Mouse (Mus musculus) megakaryocyte, embryonic 14.5 days (primary cell): ENCODE results near the gene Stx1a. TPM values are rescaled to one million over a fixed set of nuclear protein-coding genes. Genes with fewer than 3 reads are reported as not detected.
A peak's percentile ranks its signal among the peaks of the same experiment; 100 is the strongest.

ENCODE experiments used
- H3K27me3 ChIP-seq: replicated peaks from 2 replicates; pipeline ENCODE3; 2012; ENCODE audit warnings: inconsistent platforms
- H3K36me3 ChIP-seq: replicated peaks from 2 replicates; pipeline ENCODE3; 2012; ENCODE audit warnings: low read length, inconsistent platforms, mixed read lengths
- H3K4me1 ChIP-seq: 2 replicates; pipeline ENCODE4 v1.6.1; 2012; ENCODE audit warnings: inconsistent platforms
- H3K4me3 ChIP-seq: replicated peaks from 2 replicates; pipeline ENCODE3; 2012; ENCODE audit warnings: moderate library complexity, mild to moderate bottlenecking, inconsistent platforms
- H3K9me3 ChIP-seq: 2 replicates; pipeline ENCODE4 v1.6.1; 2012; ENCODE audit warnings: inconsistent platforms
- FLI1 ChIP-seq: IDR thresholded peaks from 2 replicates; pipeline ENCODE4 v1.6.1; 2012; ENCODE audit warnings: low read length, inconsistent platforms, mixed read lengths
- GATA1 ChIP-seq: IDR thresholded peaks from 3 replicates; pipeline ENCODE4 v1.6.1; 2012; ENCODE audit warnings: mixed read lengths, low read length, inconsistent platforms, borderline replicate concordance
- polyA plus RNA-seq: library from polyadenylated mRNA; stranded (reverse); fragments of >175 nt; gene quantifications from 2 replicates; pipeline ENCODE4 v1.2.3, GENCODE M21; 2012; ENCODE audit warnings: low replicate concordance; ENCODE audit not compliant: insufficient read depth

Stx1a gene
- polyA plus RNA-seq, 1 experiment: 1.6 TPM

DNA sequence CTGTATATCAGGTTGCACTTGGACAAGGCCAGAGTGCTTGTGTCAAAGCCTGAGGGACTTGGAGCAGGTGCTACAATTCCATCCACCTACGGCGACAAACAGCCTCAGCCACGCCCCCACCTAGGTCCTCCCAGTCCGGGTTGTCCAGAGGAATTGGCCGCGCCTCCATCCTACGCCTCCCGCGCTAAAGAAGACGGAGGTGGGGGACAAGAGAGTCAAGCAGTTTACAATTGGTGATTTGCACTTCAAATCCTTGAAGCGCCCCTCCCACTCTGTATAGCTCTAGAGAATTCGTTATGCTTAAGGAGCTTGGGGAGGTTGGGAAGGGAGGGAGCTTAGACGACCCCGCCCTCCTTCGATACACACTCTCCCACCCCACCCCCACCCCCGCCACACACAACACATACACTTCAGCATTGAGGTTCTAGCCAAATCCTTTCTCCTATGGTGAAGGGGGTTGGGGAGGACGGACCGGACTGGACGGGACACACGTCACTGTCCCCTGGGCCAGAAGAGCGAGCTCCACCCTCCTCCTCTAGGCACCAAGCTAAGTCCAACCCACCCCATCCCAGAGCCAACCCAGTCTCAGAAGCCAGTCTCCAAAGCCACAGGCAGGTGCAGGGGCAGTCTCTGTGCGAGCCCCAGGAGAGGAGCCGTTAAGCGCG is 37.5 kb upstream of the Stx1a start, which contains the start of gene Cldn3:
Gene Cldn3, plus strand, starts transcription at position 582 of the 665 bp plus-strand sequence.
- H3K4me1 ChIP-seq: peaks cover 67% of the 10 kb centered on the region
- peaks cover 5% of the 10 kb centered on the region; the same call in 1 of the 2 replicates for H3K9me3 ChIP-seq
- H3K36me3 ChIP-seq: no peaks in the 10 kb centered on the region
- peaks cover 69% of the 10 kb centered on the region for H3K27me3 ChIP-seq
- no peak for TF ChIP-seq GATA1
- no peak for TF ChIP-seq FLI1
- H3K4me3 ChIP-seq: peak within 1 kb of the TSS; percentile 84

DNA sequence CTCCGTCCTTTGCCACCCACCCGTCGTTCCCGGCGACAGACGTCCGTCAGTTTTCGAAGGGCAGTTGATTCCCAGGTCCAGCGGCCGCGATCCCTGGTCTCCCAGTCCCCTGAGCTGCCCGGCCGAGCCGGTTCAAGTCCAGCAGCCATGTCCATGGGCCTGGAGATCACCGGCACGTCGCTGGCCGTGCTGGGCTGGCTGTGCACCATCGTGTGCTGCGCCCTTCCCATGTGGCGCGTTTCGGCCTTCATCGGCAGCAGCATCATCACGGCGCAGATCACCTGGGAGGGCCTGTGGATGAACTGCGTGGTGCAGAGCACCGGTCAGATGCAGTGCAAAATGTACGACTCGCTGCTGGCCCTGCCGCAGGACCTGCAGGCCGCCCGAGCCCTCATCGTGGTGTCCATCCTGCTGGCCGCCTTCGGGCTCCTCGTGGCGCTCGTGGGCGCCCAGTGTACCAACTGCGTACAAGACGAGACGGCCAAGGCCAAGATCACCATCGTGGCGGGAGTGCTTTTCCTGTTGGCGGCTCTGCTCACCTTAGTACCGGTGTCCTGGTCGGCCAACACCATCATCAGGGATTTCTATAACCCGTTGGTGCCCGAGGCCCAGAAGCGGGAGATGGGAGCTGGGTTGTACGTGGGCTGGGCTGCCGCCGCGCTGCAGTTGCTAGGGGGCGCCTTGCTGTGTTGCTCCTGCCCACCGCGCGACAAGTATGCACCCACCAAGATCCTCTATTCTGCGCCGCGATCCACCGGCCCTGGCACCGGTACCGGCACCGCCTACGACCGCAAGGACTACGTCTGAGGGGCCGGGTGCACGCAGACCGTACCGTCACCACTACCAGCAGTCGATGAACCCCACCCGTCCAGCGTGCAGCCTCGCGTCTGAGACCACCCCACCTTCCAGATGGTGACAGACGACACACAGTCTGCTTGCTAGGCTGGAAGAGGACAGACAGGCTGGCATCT is 36.7 kb upstream of the Stx1a start:
- peaks cover 71% of the 10 kb centered on the region for H3K27me3 ChIP-seq
- TF ChIP-seq GATA1 (no peak), FLI1 (no peak)
- peak overlapping the region; percentile 84 for H3K4me3 ChIP-seq

GRCm38 (mm10) chr5:134989166-134989565 is 34.1 kb upstream of the Stx1a start:
- peaks cover 71% of the 10 kb centered on the region for H3K27me3 ChIP-seq
- H3K4me3 ChIP-seq: peak overlapping the region; percentile 46
- no peak for TF ChIP-seq FLI1
- TF ChIP-seq GATA1: no peak
- H3K4me1 ChIP-seq: peaks cover 62% of the 10 kb centered on the region
- H3K9me3 ChIP-seq: peaks cover 5% of the 10 kb centered on the region; the same call in 1 of the 2 replicates
- no peaks in the 10 kb centered on the region for H3K36me3 ChIP-seq

More for the DNA sequence above, 36.7 kb upstream of the Stx1a start:
- Histone ChIP-seq H3K36me3 (no peaks in the 10 kb centered on the region), H3K9me3 (peaks cover 5% of the 10 kb centered on the region; the same call in 1 of the 2 replicates), H3K4me1 (peaks cover 64% of the 10 kb centered on the region)

DNA sequence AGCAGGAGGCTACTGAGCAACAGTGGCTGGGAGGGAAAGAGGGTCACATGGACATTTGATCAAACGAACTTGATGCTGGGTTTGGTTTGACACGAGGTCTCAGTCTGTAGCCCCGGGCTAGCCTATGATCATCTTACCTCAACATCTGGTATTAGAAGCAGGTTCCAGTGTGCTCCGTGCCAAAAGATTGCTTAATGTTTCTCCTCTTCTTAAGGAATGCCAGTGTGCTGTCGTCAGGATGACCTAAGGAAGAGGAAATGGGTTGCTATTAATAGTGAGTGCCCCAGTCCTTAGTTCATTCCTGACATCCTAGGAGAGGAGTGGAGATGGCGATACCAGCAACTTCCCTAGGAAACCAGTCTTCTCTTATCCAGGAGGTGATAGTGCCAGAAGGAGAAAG is 33.5 kb upstream of the Stx1a start:
- TF ChIP-seq GATA1 (no peak), FLI1 (no peak)
- Histone ChIP-seq H3K4me3 (peak overlapping the region; percentile 4), H3K27me3 (peaks cover 66% of the 10 kb centered on the region), H3K4me1 (peaks cover 59% of the 10 kb centered on the region), H3K36me3 (no peaks in the 10 kb centered on the region), H3K9me3 (peaks cover 5% of the 10 kb centered on the region; the same call in 1 of the 2 replicates)

GRCm38 (mm10) chr5:134992566-134992965 is 30.7 kb upstream of the Stx1a start:
- peaks cover 43% of the 10 kb centered on the region for H3K27me3 ChIP-seq
- no peak for TF ChIP-seq FLI1
- no peak for TF ChIP-seq GATA1
- H3K36me3 ChIP-seq: no peaks in the 10 kb centered on the region
- H3K9me3 ChIP-seq: no peaks in the 10 kb centered on the region; the same call in 1 of the 2 replicates
- no peak overlapping the region for H3K4me3 ChIP-seq
- H3K4me1 ChIP-seq: peaks cover 31% of the 10 kb centered on the region

GRCm38 (mm10) chr5:134998359-134998758 is 24.9 kb upstream of the Stx1a start:
- H3K27me3 ChIP-seq: peaks cover 32% of the 10 kb centered on the region
- no peaks in the 10 kb centered on the region for H3K36me3 ChIP-seq
- no peak overlapping the region for H3K4me3 ChIP-seq
- TF ChIP-seq GATA1 (no peak), FLI1 (no peak)
- H3K9me3 ChIP-seq: no peaks in the 10 kb centered on the region; the same call in 1 of the 2 replicates
- peaks cover 10% of the 10 kb centered on the region; the same call in 1 of the 2 replicates for H3K4me1 ChIP-seq

- H3K4me1 ChIP-seq: peaks cover 10% of the 10 kb centered on the region; the same call in 1 of the 2 replicates
- H3K4me3 ChIP-seq: no peak overlapping the region
- H3K27me3 ChIP-seq: peaks cover 33% of the 10 kb centered on the region
- no peaks in the 10 kb centered on the region for H3K36me3 ChIP-seq
- no peak for TF ChIP-seq FLI1
- no peak for TF ChIP-seq GATA1
- H3K9me3 ChIP-seq: no peaks in the 10 kb centered on the region
These were observed 23.5 kb upstream of the Stx1a start for GRCm38 (mm10) chr5:134999797-135000196.

DNA sequence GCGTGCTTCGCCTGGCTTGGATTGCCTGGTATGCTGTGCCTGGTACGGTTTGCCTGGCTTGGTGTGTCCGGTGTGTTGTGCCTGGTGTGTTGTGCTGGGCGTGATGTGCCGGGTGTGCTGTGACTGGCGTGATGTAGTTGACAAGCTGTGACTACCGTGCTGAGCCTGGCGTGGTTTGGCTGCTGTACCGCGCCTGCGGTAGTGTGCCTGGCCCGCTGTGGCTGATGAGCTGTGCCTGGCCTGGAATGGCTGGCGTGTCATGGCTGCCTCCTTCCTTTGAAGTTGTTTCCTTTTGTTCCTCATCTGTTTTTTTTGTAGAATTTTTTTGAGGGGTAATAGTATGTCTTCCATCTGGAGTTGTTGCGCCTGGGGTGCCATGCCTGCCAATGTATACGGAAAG is 22.5 kb upstream of the Stx1a start:
- H3K36me3 ChIP-seq: no peaks in the 10 kb centered on the region
- H3K4me1 ChIP-seq: peaks cover 10% of the 10 kb centered on the region; the same call in 1 of the 2 replicates
- no peaks in the 10 kb centered on the region for H3K9me3 ChIP-seq
- TF ChIP-seq FLI1 (no peak), GATA1 (0 out of 3 replicates have a peak, but pooled peaks have one; percentile 14)
- peak overlapping the region; percentile 43 for H3K4me3 ChIP-seq
- peaks cover 39% of the 10 kb centered on the region for H3K27me3 ChIP-seq

- H3K4me3 ChIP-seq: peak overlapping the region; percentile 44
- H3K27me3 ChIP-seq: peaks cover 37% of the 10 kb centered on the region
- H3K36me3 ChIP-seq: no peaks in the 10 kb centered on the region
- TF ChIP-seq FLI1 (no peak), GATA1 (no peak)
- H3K4me1 ChIP-seq: peaks cover 10% of the 10 kb centered on the region; the same call in 1 of the 2 replicates
- no peaks in the 10 kb centered on the region for H3K9me3 ChIP-seq
These were observed 22.0 kb upstream of the Stx1a start for GRCm38 (mm10) chr5:135001309-135001708.
